Mouse (Mus musculus): ENCODE data around the gene Gm49486.

DNA sequence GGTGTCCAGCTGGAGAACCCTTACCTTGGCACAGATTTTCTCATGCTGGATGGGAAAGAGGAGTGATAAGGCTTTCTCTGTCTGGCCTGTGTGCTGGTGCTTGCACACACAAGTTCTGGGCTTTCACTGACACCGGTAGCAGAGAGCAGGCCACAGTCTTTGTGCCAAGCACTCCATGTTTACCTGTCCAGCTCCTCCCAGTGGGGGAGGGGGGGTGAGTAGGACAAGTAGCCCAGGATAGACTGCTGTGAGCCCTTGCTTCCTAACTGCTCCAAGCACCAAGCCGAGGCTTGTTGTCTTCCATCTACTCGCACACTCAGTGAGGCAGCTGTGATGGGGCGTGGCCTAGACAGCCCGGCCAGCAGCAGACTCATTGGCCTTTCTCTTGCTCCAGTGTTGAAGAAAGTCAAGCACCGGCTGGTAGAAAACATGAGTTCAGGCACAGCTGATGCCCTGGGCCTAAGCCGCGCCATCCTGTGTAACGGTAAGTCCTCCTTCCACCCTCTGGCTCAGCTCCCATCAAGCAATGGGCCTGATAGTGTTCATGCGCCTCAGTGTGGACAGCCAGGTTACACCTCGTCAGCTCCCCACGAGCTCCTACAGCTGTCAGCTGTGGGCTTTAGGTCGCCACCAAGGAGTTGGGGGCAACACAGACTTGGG is 13.5 kb downstream of the Gm49486 start:
- TF ChIP-seq CTCF (IDR thresholded peaks at IDR 0.05; ENCODE audit: low read depth, low read length) (no peak), POLR2AphosphoS5 (IDR thresholded peaks at IDR 0.05; ENCODE audit: insufficient replicate concordance, low read depth, low read length) (no peak), GATA2 (IDR thresholded peaks at IDR 0.05; ENCODE audit: borderline replicate concordance, low read depth, low read length) (no peak), GATA1 (IDR thresholded peaks at IDR 0.05; ENCODE audit: borderline replicate concordance, low read length) (no peak)

Measured in G1E (cell line).